Mouse (Mus musculus): ENCODE measurements around the gene B4galt3. TPM values are rescaled to one million over a fixed set of nuclear protein-coding genes. Genes with fewer than 3 reads are reported as not detected.

Gene B4galt3
- 48.0 TPM for polyA plus RNA-seq (2017; shearing (Covaris generic))

GRCm38 (mm10) chr1:171269848-171270572, at the start of gene B4galt3:
Gene B4galt3, plus strand, starts transcription at chr1:171270328.

DNA sequence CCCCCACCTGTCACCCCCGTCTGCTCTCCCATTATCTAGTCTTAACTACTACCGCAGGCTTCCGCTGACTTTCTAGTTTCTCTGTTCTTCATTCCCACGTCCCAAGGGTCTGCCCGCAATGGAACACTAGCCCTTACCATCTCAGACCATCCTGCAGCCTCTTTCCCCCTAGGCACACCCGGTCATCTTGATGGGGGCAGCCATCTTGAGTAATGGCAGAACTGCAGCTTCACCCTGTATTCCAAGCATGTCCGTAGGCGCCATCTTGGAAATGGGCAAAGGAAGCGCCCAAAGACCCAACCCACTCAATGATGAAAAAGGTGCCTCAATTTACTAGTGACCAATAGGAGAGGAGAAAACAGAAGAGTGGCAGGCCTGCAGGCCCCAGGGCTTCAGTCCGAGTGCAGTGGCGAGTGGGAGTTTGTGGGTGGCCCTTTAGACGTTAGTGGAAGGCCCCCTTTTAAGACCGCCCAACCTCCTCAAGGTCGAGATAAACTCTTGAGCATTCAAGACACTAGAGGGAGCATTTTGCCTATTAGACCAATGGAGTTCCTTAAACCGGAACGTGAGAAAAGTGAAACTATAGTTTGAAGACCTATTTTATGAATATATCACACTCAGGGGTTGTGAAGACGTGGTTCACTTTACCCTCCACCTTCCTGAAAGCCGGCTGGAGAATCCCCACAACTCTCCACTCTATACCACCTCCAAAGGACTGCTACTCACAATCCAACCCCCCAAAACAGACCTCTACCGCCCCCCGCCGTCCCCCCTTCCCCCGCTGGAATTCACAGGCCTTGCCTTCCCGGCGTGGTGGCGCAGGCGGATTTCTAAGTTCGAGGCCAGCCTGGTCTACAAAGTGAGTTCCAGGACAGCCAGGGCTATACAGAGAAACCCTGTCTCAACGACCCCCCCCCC, 47.6 kb upstream of the B4galt3 start, which contains the start of gene Tomm40l:
TSS of gene Tomm40l (minus strand) at position 277 of the 918 bp plus-strand sequence.

GRCm38 (mm10) chr1:171224857-171225256, 45.3 kb upstream of the B4galt3 start, which contains the start of gene Apoa2:
Gene Apoa2, plus strand, starts transcription at chr1:171225054.

DNA sequence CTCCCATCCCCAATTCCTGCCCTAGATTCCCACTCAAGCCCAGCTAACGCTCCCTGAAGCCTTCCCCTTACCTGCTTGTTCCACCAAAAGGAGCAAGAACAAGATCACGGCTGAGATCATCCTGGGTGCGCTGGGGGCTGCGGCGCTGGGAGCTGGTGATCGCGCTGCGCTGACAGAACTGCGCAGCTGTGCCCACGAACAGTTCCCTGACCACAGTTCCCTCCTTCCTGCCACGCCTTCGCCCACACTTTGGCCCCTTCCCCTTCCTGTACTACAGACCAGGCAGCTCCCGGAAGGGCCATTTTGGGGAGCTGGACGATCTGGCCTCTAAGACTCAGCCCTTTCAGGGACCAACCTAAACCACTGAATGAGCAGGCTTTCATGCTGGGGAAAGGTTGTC, 36.0 kb upstream of the B4galt3 start, which contains the start of gene Fcer1g:
TSS of gene Fcer1g (minus strand) at position 240 of the 400 bp plus-strand sequence.

GRCm38 (mm10) chr1:171249913-171250600, 20.1 kb upstream of the B4galt3 start, which contains the start of gene Adamts4:
Gene Adamts4, plus strand, starts transcription at chr1:171250421.

DNA sequence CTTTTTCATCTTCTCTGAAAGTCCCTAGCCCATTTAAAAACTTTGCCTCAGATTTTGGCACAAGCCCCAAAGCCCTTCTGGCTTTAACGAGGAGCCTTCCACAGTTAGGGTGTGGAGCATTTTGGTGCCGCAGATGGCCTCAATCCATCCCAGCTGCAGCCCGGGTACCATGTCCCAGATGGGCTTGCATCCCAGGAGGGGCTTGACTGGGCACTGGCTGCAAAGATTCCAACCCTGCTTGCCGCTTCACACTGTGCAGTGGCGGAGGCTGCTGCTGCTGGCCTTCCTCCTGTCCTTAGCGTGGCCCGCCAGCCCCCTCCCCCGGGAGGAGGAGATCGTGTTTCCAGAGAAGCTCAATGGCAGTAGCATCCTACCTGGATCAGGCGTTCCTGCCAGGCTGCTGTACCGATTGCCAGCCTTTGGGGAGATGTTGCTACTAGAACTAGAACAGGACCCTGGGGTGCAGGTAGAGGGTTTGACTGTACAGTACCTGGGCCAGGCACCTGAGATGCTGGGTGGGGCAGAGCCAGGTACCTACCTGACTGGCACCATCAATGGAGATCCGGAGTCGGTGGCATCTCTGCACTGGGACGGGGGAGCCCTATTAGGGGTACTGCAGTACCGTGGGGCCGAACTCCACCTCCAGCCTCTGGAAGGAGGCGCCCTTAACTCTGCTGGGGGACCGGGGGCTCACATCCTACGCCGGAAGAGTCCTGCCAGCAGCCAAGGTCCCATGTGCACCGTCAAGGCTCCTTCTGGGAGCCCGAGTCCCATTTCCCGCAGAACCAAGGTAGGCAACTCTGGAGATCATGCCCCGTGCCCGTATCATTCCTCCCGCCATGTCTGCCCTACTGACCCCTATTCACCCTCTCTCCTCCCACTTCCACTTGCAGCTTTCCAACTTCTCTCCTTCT, 19.2 kb upstream of the B4galt3 start, which contains the start of gene Ndufs2:
TSS of gene Ndufs2 (minus strand) at position 709 of the 914 bp plus-strand sequence.

DNA sequence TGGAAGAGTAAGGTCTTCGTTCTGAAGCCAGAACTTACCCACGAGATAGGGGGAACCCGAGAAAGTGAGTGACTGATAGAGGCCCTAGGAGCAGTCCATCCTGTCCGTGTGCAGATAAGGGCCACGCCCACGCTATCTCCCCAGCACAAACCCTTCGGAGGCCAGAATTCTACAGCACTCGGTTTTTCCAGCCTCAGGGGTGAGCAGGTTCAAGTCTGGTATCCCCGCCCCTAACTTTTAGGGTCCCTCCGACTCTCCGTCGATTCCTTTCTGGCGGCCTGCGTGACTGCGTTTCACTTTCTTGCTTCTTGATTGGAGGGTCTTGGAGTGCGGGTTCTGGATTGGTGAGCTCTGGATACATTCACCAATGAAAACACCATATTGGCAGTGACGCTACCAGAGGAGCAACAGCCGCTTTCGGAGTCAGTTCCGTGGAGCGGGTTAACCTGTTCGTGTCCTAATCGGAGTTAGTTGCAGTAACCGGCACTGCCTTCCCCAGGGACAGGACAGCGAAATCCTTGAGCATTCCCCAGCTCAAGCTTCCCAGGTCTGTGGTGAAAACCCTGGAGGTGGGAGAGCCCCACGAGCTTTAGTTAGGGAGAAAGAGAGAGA, 10.9 kb downstream of the B4galt3 start, which contains the start of gene Ppox:
TSS of gene Ppox (minus strand) at position 271 of the 612 bp plus-strand sequence.

DNA sequence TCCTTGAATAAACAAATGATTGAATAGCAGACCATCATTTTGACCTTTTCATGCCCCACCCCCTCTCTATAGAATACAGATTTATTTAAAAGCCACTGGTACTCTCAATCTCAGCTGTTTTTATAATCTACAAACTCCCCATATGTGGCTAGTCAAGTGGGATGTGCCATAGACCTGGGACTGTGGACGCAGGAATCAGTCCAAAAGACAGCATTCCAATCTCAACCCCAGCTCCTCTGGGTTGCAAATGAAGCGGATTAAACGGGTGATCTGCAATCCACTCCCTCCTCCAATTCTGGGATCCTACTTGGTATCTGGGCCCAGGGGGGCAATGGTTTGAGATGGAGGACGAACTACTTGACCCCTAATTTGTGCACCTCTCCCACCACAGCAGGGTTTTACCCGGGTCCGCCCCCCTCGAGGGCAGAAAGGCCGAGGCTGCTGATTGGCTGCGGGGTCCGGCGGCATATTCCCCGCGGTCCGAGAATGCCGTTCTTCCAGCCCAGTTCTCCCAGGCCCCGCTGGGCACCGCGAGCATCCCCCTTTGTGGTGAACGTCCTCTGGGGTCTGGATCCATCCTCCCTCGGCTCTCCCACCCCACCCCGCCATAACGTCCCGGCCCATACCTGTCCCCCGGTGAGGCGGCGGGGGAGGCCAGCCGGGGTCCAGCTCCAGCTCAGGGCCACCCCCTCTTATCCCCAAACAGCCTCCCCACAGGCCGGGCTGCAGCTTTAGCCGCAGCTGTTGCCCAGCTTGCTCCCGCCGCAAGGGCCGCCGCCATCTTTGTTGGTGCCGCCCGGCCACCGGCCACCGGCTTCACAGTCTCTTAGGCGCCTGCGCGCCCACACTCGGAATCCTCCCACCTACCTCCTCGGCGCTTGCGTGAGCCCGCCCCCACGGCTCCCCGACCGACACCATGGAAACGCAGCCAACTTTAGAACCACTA, 17.3 kb downstream of the B4galt3 start, which contains the start of gene Usp21:
TSS of gene Usp21 (minus strand) at position 856 of the 946 bp plus-strand sequence.

GRCm38 (mm10) chr1:171294298-171295062, 24.4 kb downstream of the B4galt3 start, which contains the start of gene Ufc1:
Gene Ufc1, minus strand, starts transcription at chr1:171295024.

Other genes with a start within 250 kb of the B4galt3 start
- 1.2 TPM for gene Fcgr3, start 205.4 kb upstream of the B4galt3 start, polyA plus RNA-seq (2017; shearing (Covaris generic))
- gene Cfap126, start 156.4 kb upstream of the B4galt3 start, polyA plus RNA-seq (2017; shearing (Covaris generic)), result 1.4 TPM
- gene Sdhc, start 119.7 kb upstream of the B4galt3 start, polyA plus RNA-seq (2017; shearing (Covaris generic)), result 124 TPM
- not detected for gene Mpz, start 119.6 kb upstream of the B4galt3 start, polyA plus RNA-seq (2017; shearing (Covaris generic))
- not detected for gene Pcp4l1, start 74.1 kb upstream of the B4galt3 start, polyA plus RNA-seq (2017; shearing (Covaris generic))
- gene Nr1i3, start 56.4 kb upstream of the B4galt3 start, polyA plus RNA-seq (2017; shearing (Covaris generic)), result 0.24 TPM
- 19.9 TPM for gene Tomm40l, start 47.8 kb upstream of the B4galt3 start, polyA plus RNA-seq (2017; shearing (Covaris generic))
- gene Apoa2, start 45.3 kb upstream of the B4galt3 start, polyA plus RNA-seq (2017; shearing (Covaris generic)), result not detected
- gene Fcer1g, start 36.0 kb upstream of the B4galt3 start, polyA plus RNA-seq (2017; shearing (Covaris generic)), result 0.96 TPM
- gene Adamts4, start 19.9 kb upstream of the B4galt3 start, polyA plus RNA-seq (2017; shearing (Covaris generic)), result not detected
- gene Ndufs2, start 18.9 kb upstream of the B4galt3 start, polyA plus RNA-seq (2017; shearing (Covaris generic)), result 98.0 TPM
- 69.2 TPM for gene Ppox, start 10.9 kb downstream of the B4galt3 start, polyA plus RNA-seq (2017; shearing (Covaris generic))
- gene Usp21, start 17.7 kb downstream of the B4galt3 start, polyA plus RNA-seq (2017; shearing (Covaris generic)), result 44.2 TPM
- 47.4 TPM for gene Ufc1, start 24.7 kb downstream of the B4galt3 start, polyA plus RNA-seq (2017; shearing (Covaris generic))
- gene Dedd, start 58.8 kb downstream of the B4galt3 start, polyA plus RNA-seq (2017; shearing (Covaris generic)), result 23.9 TPM
- gene Nit1, start 75.3 kb downstream of the B4galt3 start, polyA plus RNA-seq (2017; shearing (Covaris generic)), result 27.7 TPM
- gene Pfdn2, start 75.3 kb downstream of the B4galt3 start, polyA plus RNA-seq (2017; shearing (Covaris generic)), result 116 TPM
- gene Klhdc9, start 90.5 kb downstream of the B4galt3 start, polyA plus RNA-seq (2017; shearing (Covaris generic)), result not detected
- gene Nectin4, start 99.8 kb downstream of the B4galt3 start, polyA plus RNA-seq (2017; shearing (Covaris generic)), result not detected
- 131 TPM for gene Arhgap30, start 118.6 kb downstream of the B4galt3 start, polyA plus RNA-seq (2017; shearing (Covaris generic))
- gene Usf1, start 141.0 kb downstream of the B4galt3 start, polyA plus RNA-seq (2017; shearing (Covaris generic)), result 55.7 TPM
- 1.3 TPM for gene Tstd1, start 148.5 kb downstream of the B4galt3 start, polyA plus RNA-seq (2017; shearing (Covaris generic))
- gene F11r, start 167.2 kb downstream of the B4galt3 start, polyA plus RNA-seq (2017; shearing (Covaris generic)), result not detected
- gene Alyref2, start 233.2 kb downstream of the B4galt3 start, polyA plus RNA-seq (2017; shearing (Covaris generic)), result 5.2 TPM